Mouse (Mus musculus): ENCODE data around the gene Stag3. TPM values are rescaled to one million over a fixed set of nuclear protein-coding genes. Genes with fewer than 3 reads are reported as not detected.

Stag3 gene
- polyA plus RNA-seq, 1 experiment, result not detected

DNA sequence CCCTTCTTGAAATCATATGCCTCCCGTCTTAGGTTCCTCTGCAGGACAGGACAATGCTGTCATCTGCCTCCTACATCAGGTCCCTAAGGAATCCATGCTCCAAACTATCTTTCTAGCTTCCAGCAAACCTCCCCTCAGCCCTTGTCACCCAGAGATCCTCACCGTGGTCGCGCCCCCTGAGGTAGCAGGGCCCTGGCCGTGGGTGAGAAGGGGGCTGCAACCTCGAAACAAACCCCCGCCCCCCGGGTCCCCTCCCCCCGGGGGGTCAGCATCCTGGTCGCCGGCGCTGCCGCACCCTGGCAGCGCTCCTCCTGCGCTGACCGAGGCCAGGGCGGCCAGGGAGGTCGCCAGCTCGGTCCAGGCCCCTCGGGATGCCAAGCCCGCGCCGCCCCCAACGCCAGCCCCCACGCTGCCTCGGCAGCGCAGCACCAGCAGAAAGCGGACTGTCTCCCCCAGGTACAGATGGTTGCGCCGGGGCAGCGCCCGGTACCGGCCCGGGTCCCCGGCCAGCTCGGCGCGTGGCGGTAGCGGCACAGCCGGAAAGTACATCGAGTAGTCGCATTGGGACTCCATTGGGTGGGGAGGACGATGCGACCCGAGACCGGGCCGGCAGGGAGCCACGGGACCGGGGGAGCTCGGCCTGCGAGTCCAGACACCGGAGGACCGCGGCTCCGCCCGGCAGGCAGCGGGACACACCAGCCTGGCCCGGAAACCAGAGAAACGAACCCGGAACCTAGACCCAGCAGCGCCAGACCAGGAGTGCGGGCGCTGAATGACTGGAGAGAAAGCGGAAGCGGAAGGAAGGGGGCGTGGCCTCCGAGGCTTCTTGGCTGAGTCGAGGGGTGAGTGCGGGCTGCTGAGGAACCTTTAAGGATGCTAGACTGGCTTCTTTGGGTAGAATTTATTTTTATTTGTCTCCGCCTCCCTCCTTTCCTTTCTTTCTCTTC lies 16.5 kb upstream of the Stag3 start, which contains the start of gene BC037034:
TSS of gene BC037034 (minus strand) at position 774 of the 947 bp plus-strand sequence.
- H3K4me1 ChIP-seq (ENCODE audit: control insufficient read depth, insufficient read depth, low read length), result peaks cover 23% of the 10 kb centered on the region
- under 1% methylated on average over 71 of the region's 71 CpGs for WGBS
- peak within 1 kb of the TSS; percentile 30; the same call in 1 of the 2 replicates for H3K27ac ChIP-seq (ENCODE audit: insufficient read depth, low read depth, low read length)
- TF ChIP-seq POLR2A (IDR thresholded peaks at IDR 0.05; ENCODE audit: insufficient read depth, low read depth, low read length), result peak; percentile 91
- TF ChIP-seq CTCF (IDR thresholded peaks at IDR 0.05; ENCODE audit: insufficient read depth, low read depth, low read length), result no peak
- peak within 1 kb of the TSS; percentile 72 for H3K4me3 ChIP-seq (ENCODE audit: insufficient read depth, low read depth, low read length)

DNA sequence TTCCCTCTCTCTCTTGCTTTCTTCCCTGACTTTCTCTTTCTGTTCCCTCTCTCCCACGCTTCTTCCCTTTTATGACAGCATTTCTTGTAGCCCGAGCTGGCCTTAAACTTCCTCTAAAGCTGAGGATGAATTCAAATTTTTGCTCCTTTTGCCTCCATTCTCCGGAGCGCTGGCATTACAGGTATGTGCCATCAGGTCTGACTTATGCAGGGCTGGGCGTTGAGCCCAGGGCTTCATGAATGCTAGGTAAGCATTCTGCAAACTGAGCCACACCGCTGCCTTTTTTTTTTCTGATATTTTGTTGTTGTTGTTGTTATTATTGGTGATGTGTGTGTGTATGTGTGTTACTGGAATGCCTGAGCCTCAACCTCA lies 15.8 kb upstream of the Stag3 start:
- WGBS, result 8% methylated on average over 6 of the region's 6 CpGs
- Histone ChIP-seq H3K4me3 (ENCODE audit: insufficient read depth, low read depth, low read length) (peak overlapping the region; percentile 72), H3K4me1 (ENCODE audit: control insufficient read depth, insufficient read depth, low read length) (peaks cover 21% of the 10 kb centered on the region), H3K27ac (ENCODE audit: insufficient read depth, low read depth, low read length) (no peak overlapping the region)
- TF ChIP-seq POLR2A (IDR thresholded peaks at IDR 0.05; ENCODE audit: insufficient read depth, low read depth, low read length), result no peak
- TF ChIP-seq CTCF (IDR thresholded peaks at IDR 0.05; ENCODE audit: insufficient read depth, low read depth, low read length), result no peak

DNA sequence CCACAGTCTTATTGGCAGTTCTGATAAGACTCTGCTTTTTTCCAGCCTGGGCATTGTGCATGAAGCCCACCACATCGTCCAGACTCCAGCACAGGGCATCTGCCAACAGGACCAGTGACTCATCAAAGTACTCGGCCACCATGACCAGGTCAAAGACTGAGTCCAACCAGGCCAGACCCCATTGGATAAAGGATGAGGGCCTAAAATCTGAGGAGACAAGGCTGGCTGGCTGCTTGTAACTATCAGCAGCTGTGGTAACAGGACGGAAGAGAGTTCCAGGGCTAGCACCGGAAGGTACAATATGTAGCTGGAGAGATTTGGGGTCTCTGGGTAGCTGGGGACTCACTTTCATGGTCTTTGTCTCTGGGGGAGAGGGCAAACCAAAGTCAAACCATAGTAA lies 14.3 kb upstream of the Stag3 start:
- no peak overlapping the region for H3K4me3 ChIP-seq (ENCODE audit: insufficient read depth, low read depth, low read length)
- H3K27ac ChIP-seq (ENCODE audit: insufficient read depth, low read depth, low read length), result no peak overlapping the region
- peaks cover 16% of the 10 kb centered on the region for H3K4me1 ChIP-seq (ENCODE audit: control insufficient read depth, insufficient read depth, low read length)
- WGBS, result 95% methylated on average over 4 of the region's 4 CpGs
- TF ChIP-seq POLR2A (IDR thresholded peaks at IDR 0.05; ENCODE audit: insufficient read depth, low read depth, low read length) (no peak), CTCF (IDR thresholded peaks at IDR 0.05; ENCODE audit: insufficient read depth, low read depth, low read length) (no peak)

DNA sequence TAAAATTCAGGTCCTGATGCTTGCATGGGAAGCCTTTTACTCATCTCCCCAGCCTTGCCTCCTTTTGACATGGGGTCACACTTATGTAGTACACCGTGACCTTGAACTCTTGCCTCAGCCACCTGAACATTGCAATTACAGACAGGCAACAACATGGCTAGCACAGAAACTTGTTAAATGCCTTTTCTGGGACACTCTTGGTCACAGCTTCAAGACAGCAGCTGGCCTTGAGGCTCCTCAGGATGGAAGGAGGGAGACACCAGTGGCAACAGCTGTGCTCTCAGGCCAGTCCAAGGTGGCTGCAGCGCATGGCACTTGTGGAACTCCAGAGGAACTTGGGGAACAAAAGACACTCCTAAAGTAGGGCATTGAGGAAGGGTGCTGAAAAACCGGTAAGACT lies 12.9 kb upstream of the Stag3 start:
- WGBS, result 87% methylated on average over 3 of the region's 3 CpGs
- Histone ChIP-seq H3K4me3 (ENCODE audit: insufficient read depth, low read depth, low read length) (no peak overlapping the region), H3K4me1 (ENCODE audit: control insufficient read depth, insufficient read depth, low read length) (peaks cover 9% of the 10 kb centered on the region), H3K27ac (ENCODE audit: insufficient read depth, low read depth, low read length) (no peak overlapping the region)
- TF ChIP-seq POLR2A (IDR thresholded peaks at IDR 0.05; ENCODE audit: insufficient read depth, low read depth, low read length) (no peak), CTCF (IDR thresholded peaks at IDR 0.05; ENCODE audit: insufficient read depth, low read depth, low read length) (no peak)

DNA sequence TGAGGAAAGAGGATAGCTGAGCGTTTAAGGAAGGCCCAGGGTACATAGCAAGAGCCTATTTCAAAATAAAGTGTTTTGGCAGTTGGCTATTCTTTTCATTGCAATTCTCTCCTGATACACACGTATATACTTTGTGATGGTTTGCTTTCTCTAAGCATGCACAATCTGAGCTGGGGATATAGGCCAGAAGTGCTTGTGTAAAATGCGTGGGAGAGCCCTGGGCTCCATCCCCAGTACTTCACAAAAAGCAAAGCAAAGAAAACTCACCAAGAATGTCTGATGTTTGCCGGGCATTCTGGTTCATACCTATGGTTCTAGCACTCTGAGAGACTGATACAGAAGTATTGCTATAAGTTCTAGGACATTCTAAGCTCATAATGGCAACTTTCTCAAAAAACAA lies 11.1 kb upstream of the Stag3 start:
- H3K4me3 ChIP-seq (ENCODE audit: insufficient read depth, low read depth, low read length), result no peak overlapping the region

DNA sequence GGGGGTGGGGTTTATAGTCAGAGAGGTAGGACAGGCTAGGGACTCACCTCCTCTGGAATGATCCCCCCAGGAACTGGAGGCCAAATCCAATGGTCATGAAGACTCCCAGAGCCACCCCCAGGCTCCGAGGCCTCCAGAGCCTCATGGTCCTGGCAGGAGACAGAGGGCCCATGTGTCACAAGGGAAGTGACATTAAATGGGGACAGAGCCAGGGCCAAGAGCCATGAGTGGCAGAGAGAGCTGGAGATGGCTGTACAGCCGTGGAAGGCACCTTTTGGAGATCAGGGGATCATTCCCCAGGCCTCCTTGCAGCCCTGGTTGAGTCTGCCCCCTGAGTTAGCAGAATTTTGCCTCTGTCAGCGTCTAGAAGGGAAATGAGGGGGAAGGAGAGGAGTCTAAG lies 8.8 kb upstream of the Stag3 start:
- H3K4me1 ChIP-seq (ENCODE audit: control insufficient read depth, insufficient read depth, low read length), result peaks cover 9% of the 10 kb centered on the region
- no peak overlapping the region for H3K4me3 ChIP-seq (ENCODE audit: insufficient read depth, low read depth, low read length)
- no peak overlapping the region for H3K27ac ChIP-seq (ENCODE audit: insufficient read depth, low read depth, low read length)
- 35% methylated on average over 3 of the region's 3 CpGs for WGBS
- TF ChIP-seq CTCF (IDR thresholded peaks at IDR 0.05; ENCODE audit: insufficient read depth, low read depth, low read length) (no peak), POLR2A (IDR thresholded peaks at IDR 0.05; ENCODE audit: insufficient read depth, low read depth, low read length) (no peak)

More for the DNA sequence above, 11.1 kb upstream of the Stag3 start:
- Histone ChIP-seq H3K4me1 (ENCODE audit: control insufficient read depth, insufficient read depth, low read length) (no peaks in the 10 kb centered on the region), H3K27ac (ENCODE audit: insufficient read depth, low read depth, low read length) (no peak overlapping the region)
- WGBS, result 78% methylated on average over 4 of the region's 4 CpGs
- TF ChIP-seq POLR2A (IDR thresholded peaks at IDR 0.05; ENCODE audit: insufficient read depth, low read depth, low read length), result no peak
- TF ChIP-seq CTCF (IDR thresholded peaks at IDR 0.05; ENCODE audit: insufficient read depth, low read depth, low read length), result no peak

DNA sequence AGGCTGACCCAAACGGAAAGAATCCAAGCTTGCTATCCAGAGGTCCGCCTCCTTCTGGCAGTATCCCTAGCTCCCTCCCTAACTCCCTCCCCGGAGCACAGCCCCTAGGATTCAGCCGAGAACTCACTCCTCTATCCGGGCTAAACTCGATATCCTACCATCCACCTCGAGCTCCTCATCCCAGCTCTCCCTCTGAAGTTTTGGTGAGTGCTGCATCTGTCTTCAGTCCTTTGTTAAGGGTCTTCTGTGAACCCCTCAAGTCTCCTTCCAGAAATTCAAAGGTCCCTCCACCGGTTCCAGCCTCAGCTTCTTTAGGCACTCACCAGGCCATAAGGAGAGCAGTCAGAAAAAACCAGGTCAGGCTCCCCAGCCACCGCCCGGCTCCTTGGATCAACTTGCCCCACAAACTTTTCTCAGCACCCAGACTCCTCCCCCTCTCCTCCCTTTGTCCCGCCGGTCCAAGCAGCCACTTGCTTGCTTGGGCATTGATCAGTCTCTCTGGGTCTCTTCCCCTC lies 7.6 kb upstream of the Stag3 start, which contains the start of gene Gal3st4:
TSS of gene Gal3st4 (minus strand) at position 432 of the 515 bp plus-strand sequence.
- WGBS, result 7% methylated on average over 12 of the region's 12 CpGs
- Histone ChIP-seq H3K27ac (ENCODE audit: insufficient read depth, low read depth, low read length) (no peak within 1 kb of the TSS; the same call in 1 of the 2 replicates), H3K4me3 (ENCODE audit: insufficient read depth, low read depth, low read length) (0 out of 2 replicates have a peak within 1 kb of the TSS, but pooled peaks have one; percentile 12), H3K4me1 (ENCODE audit: control insufficient read depth, insufficient read depth, low read length) (peaks cover 9% of the 10 kb centered on the region)
- no peak for TF ChIP-seq POLR2A (IDR thresholded peaks at IDR 0.05; ENCODE audit: insufficient read depth, low read depth, low read length)
- no peak for TF ChIP-seq CTCF (IDR thresholded peaks at IDR 0.05; ENCODE audit: insufficient read depth, low read depth, low read length)

DNA sequence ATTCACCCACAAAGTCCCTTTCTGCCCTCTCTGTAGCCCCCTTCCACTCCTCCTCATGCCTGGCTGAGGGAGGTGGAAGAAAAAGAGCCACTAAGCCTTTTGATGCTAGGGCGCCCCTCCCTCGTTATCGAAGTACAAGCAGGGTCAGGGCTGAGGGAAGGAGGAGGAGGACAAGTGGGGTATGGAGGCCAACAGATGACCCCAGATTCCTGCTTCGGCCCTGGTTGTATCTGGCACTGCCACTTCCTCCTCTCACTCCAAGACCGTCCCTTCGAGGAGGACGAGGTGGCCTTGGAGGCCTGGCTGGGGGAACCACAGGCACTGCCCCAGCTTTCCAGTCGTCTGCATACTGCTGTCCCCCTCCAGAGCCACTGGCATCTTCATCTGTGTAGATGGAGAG lies 5.9 kb upstream of the Stag3 start:
- TF ChIP-seq CTCF (IDR thresholded peaks at IDR 0.05; ENCODE audit: insufficient read depth, low read depth, low read length) (no peak), POLR2A (IDR thresholded peaks at IDR 0.05; ENCODE audit: insufficient read depth, low read depth, low read length) (no peak)
- no peak overlapping the region for H3K27ac ChIP-seq (ENCODE audit: insufficient read depth, low read depth, low read length)
- WGBS, result 80% methylated on average over 8 of the region's 8 CpGs
- H3K4me1 ChIP-seq (ENCODE audit: control insufficient read depth, insufficient read depth, low read length), result peaks cover 9% of the 10 kb centered on the region
- H3K4me3 ChIP-seq (ENCODE audit: insufficient read depth, low read depth, low read length), result no peak overlapping the region

Data from olfactory bulb, adult 2 months (tissue).